Mouse (Mus musculus): ENCODE results near the gene Fam25c. TPM values are rescaled to one million over a fixed set of nuclear protein-coding genes. Genes with fewer than 3 reads are reported as not detected.

Fam25c gene
- 343 and 370 TPM in 2 replicates for polyA plus RNA-seq (2015; fragmentation: Nextera tagmentation; extraction: Ambion mirVana)

DNA sequence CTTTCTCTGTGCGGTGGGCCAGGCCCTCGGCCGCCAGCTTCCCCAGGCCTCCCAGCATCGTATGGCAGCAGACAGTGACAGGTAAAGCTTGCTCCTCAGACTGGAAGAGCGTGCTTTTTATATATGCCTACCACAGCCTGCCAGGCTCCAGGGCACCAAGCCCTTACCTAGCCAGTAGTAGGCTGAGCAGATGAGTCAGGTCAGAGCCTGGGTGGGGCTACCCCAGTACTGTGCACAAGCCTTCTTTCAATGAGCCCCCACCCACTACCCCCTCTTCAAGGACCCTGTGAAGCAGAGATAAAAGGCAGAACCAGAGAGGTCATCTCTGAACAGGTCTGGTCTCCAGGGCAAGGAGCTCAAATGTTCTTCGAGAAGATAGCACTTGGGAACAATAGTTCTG is at the start of gene Fam25c:
Fam25c (minus strand) TSS at position 133 of the 400 bp plus-strand sequence.

DNA sequence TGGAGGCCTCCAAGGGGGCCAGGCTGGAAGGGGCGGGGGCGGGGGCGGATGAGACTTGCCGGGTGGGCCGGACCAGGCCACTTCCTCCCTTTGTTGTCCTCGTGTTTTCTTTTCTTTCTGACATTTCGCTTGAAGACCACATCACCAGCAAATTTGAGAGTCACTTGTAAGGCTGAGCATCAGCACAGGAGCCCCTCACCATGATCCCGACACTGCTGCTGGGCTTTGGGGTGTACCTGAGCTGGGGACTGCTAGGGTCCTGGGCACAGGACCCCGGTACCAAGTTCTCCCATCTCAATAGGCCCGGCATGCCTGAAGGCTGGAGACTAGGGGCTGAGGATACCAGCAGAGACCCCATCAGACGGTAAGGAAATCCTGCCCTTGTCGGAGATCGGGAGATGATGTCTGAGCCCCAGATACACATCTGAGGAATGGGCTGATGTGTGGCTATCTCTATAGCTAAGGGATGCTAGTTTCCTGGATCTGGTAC is 20.2 kb upstream of the Fam25c start, which contains the start of gene Mmrn2:
Mmrn2 (plus strand) TSS at position 51 of the 490 bp plus-strand sequence.

DNA sequence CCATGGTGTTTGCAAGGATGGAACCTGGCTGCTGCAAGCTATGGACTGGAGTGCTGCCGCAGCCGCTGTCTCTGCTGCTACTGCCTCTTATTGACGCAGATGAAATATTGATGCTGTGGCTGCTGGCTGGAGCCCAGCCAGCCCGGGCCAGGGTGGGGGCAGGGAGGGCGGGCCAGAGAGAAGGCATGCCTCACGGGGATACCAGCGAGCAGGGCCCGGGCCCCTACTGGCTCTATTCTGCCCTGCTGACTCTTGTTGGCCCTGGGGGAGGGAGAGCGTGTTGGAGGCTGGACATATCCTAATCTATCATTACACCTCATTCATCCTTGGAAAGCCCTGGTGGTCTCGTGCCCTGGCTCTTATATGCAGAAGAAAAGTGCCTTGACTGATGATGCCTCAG is 19.3 kb upstream of the Fam25c start, which contains the start of gene Sncg:
Sncg (minus strand) TSS at position 213 of the 400 bp plus-strand sequence.

DNA sequence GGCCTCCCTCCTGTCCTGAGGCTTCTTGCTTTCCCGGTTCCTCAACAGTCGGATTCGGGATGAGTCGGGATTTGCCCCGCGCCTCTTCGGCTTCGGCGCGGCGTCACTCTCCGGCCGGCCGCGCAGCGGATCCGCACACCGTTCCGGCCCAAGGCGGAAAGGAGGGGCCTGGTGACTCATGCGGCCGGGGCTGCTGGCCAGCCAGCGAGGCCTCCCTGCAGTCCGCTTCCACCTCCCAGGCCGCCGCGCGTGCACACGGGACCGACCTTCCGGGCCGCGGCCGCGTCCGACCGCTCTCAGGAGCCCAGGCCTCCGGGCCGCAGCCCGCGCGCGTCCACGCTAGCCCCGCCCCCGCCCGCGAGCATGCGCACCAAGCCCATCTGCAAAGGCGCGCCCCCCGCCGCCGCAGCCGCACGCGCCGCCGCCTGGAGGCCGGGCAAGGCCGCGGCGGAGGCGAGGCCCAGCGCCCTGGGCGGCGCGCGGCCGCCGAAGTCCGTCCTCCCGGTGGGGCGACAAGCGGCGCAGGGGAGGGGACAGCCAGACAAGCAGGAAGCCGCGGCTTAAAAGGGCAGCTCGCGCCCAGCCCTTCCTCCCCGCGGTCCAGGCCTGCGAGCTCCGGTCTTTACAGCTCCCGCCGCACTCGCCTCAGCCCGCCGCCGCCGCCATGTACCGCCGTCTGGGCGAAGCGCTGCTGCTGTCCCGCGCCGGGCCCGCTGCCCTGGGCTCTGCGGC is 44.8 kb downstream of the Fam25c start, which contains the start of the genes Shld2 and Glud1:
Shld2 (minus strand) TSS at position 260 of the 732 bp plus-strand sequence.
Glud1 (plus strand) TSS at position 494 of the 732 bp plus-strand sequence.

Other genes with a start within 250 kb of the Fam25c start
- 2.7 and 4.1 TPM in 2 replicates for gene Npy4r, start 202.9 kb downstream of the Fam25c start, polyA plus RNA-seq (2015; fragmentation: Nextera tagmentation; extraction: Ambion mirVana)
- 0.18 and 0.47 TPM in 2 replicates for gene Gprin2, start 153.8 kb downstream of the Fam25c start, polyA plus RNA-seq (2015; fragmentation: Nextera tagmentation; extraction: Ambion mirVana)
- 1.3 and 1.5 TPM in 2 replicates for gene Syt15, start 135.8 kb downstream of the Fam25c start, polyA plus RNA-seq (2015; fragmentation: Nextera tagmentation; extraction: Ambion mirVana)
- 4.3 and 4.9 TPM in 2 replicates for gene Shld2, start 44.9 kb downstream of the Fam25c start, polyA plus RNA-seq (2015; fragmentation: Nextera tagmentation; extraction: Ambion mirVana)
- 73.2 and 78.7 TPM in 2 replicates for gene Glud1, start 44.7 kb downstream of the Fam25c start, polyA plus RNA-seq (2015; fragmentation: Nextera tagmentation; extraction: Ambion mirVana)
- 3.5 and 4.3 TPM in 2 replicates for gene Sncg, start 19.4 kb upstream of the Fam25c start, polyA plus RNA-seq (2015; fragmentation: Nextera tagmentation; extraction: Ambion mirVana)
- 3.5 and 4.4 TPM in 2 replicates for gene Mmrn2, start 20.0 kb upstream of the Fam25c start, polyA plus RNA-seq (2015; fragmentation: Nextera tagmentation; extraction: Ambion mirVana)
- 39.7 and 53.4 TPM in 2 replicates for gene Bmpr1a, start 147.9 kb upstream of the Fam25c start, polyA plus RNA-seq (2015; fragmentation: Nextera tagmentation; extraction: Ambion mirVana)
- gene 9230112D13Rik, start 167.4 kb upstream of the Fam25c start, polyA plus RNA-seq (2015; fragmentation: Nextera tagmentation; extraction: Ambion mirVana), result not detected in 2 replicates
- gene Ldb3, start 233.2 kb upstream of the Fam25c start, polyA plus RNA-seq (2015; fragmentation: Nextera tagmentation; extraction: Ambion mirVana), result 19.9 and 21.1 TPM in 2 replicates
- gene Opn4, start 244.7 kb upstream of the Fam25c start, polyA plus RNA-seq (2015; fragmentation: Nextera tagmentation; extraction: Ambion mirVana), result not detected in 2 replicates